Mouse (Mus musculus): ENCODE results near the gene Bclaf1.
A peak's percentile ranks its signal among the peaks of the same experiment; 100 is the strongest.

Bclaf1 gene

GRCm38 (mm10) chr10:20314797-20315196 is 2.5 kb downstream of the Bclaf1 start:
- DNase-seq (ENCODE audit: low spot score): peak; percentile 43

GRCm38 (mm10) chr10:20317466-20317865 is 5.2 kb downstream of the Bclaf1 start:
- DNase-seq (ENCODE audit: low spot score): no peak

- DNase-seq (ENCODE audit: low spot score): no peak
Observed at GRCm38 (mm10) chr10:20326226-20326625, 14.0 kb downstream of the Bclaf1 start.

GRCm38 (mm10) chr10:20331262-20331661 is 19.0 kb downstream of the Bclaf1 start:
- DNase-seq (ENCODE audit: low spot score): no peak

GRCm38 (mm10) chr10:20337872-20338271 is 25.6 kb downstream of the Bclaf1 start:
- DNase-seq (ENCODE audit: low spot score): no peak

- DNase-seq (ENCODE audit: low spot score): no peak
Observed at GRCm38 (mm10) chr10:20345736-20346135, 33.5 kb downstream of the Bclaf1 start.

GRCm38 (mm10) chr10:20347285-20348214 is 35.3 kb downstream of the Bclaf1 start, which contains the start of gene Mtfr2:
TSS of gene Mtfr2 (plus strand) at chr10:20347770.
- peak; percentile 97 for DNase-seq (ENCODE audit: low spot score)

- DNase-seq (ENCODE audit: low spot score): no peak
Observed at GRCm38 (mm10) chr10:20348894-20349293, 36.6 kb downstream of the Bclaf1 start.

GRCm38 (mm10) chr10:20361542-20362449 is 49.5 kb downstream of the Bclaf1 start:
- DNase-seq (ENCODE audit: low spot score): peak; percentile 30

- no peak for DNase-seq (ENCODE audit: low spot score)
Observed at GRCm38 (mm10) chr10:20362450-20363118, 50.3 kb downstream of the Bclaf1 start.

- no peak for DNase-seq (ENCODE audit: low spot score)
Observed at GRCm38 (mm10) chr10:20372046-20372445, 59.8 kb downstream of the Bclaf1 start.

- no peak for DNase-seq (ENCODE audit: low spot score)
Observed at GRCm38 (mm10) chr10:20377621-20378020, 65.4 kb downstream of the Bclaf1 start.

- no peak for DNase-seq (ENCODE audit: low spot score)
Observed at GRCm38 (mm10) chr10:20379071-20379735, 66.9 kb downstream of the Bclaf1 start.

GRCm38 (mm10) chr10:20380798-20381197 is 68.5 kb downstream of the Bclaf1 start:
- no peak for DNase-seq (ENCODE audit: low spot score)

- no peak for DNase-seq (ENCODE audit: low spot score)
Observed at GRCm38 (mm10) chr10:20381352-20381751, 69.1 kb downstream of the Bclaf1 start.

- no peak for DNase-seq (ENCODE audit: low spot score)
Observed at GRCm38 (mm10) chr10:20382807-20383419, 70.6 kb downstream of the Bclaf1 start.

- no peak for DNase-seq (ENCODE audit: low spot score)
Observed at GRCm38 (mm10) chr10:20390568-20390967, 78.3 kb downstream of the Bclaf1 start.

All from c-Kit-positive CD71-positive TER-119-positive erythroid progenitor cells, embryonic 14.5 days (primary cell).